ENCODE assay signal across 18 mouse cellular contexts in the genomic region with DNA sequence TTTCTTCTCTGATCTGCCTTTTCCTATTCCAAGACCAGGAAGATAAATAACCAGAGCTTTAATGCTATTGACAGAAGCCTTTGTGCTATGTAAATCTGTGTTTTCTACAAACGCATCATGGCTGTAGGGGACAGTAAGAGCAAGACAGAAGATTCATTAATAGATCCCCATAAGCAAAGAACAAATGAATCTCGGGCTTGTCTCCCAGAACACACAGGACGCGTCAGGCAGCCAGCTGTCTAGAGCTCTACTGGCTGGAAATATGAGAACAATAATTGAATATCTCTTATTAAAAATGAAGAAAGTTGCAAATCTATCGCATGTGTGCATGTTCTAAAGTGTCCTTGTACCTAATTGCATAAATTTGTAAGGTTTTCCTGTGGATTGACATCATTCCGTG.
DNase-seq lines count a peak whose midpoint lies in the region; ATAC-seq lines count a peak whose summit lies in the region.
"Had no signal": no experiment of that assay in that cellular context is flagged by ENCODE, and none has a peak within 500 bp of the region (broad histone marks: within the 10 kb centered on the region; RNA-seq: fewer than 3 reads in every experiment).

No protein-coding gene starts in this region.

- H3K9ac ChIP-seq in forebrain, embryonic 13.5 days, result no peak overlapping the region
- H3K9ac ChIP-seq in hindbrain, embryonic 16.5 days (ENCODE audit: low read depth, low read length), result no peak overlapping the region; the same call in 1 of the 2 replicates
- H3K9ac ChIP-seq in hindbrain, embryonic 11.5 days (ENCODE audit: low read depth, low read length), result no peak overlapping the region
- H3K9ac ChIP-seq in midbrain, embryonic 11.5 days (ENCODE audit: low read length), result no peak overlapping the region
- no peak overlapping the region for H3K9ac ChIP-seq in midbrain, embryonic 13.5 days (replicated peaks)
- H3K9ac ChIP-seq: embryonic facial prominence, embryonic 13.5 days; intestine, embryonic 15.5 days; limb, embryonic 13.5 days; liver, embryonic 13.5 days had no signal

- no peaks in the 10 kb centered on the region for H3K27me3 ChIP-seq in forebrain, embryonic 13.5 days
- H3K27me3 ChIP-seq in forebrain, embryonic 10.5 days (ENCODE audit: poor library complexity, severe bottlenecking), result no peaks in the 10 kb centered on the region
- H3K27me3 ChIP-seq in hindbrain, embryonic 16.5 days (replicated peaks; ENCODE audit: control insufficient read depth, insufficient read depth, low read length), result no peaks in the 10 kb centered on the region
- H3K27me3 ChIP-seq in hindbrain, embryonic 11.5 days (ENCODE audit: control insufficient read depth, insufficient read depth, low read length), result no peaks in the 10 kb centered on the region
- no peaks in the 10 kb centered on the region for H3K27me3 ChIP-seq in midbrain, embryonic 11.5 days (ENCODE audit: control insufficient read depth, insufficient read depth, low read length)
- H3K27me3 ChIP-seq in midbrain, embryonic 13.5 days, result no peaks in the 10 kb centered on the region
- H3K27me3 ChIP-seq: embryonic facial prominence, embryonic 13.5 days; intestine, embryonic 15.5 days; limb, embryonic 13.5 days; liver, embryonic 13.5 days had no signal

- H3K36me3 ChIP-seq in forebrain, embryonic 13.5 days (ENCODE audit: poor library complexity, severe bottlenecking), result no peaks in the 10 kb centered on the region
- H3K36me3 ChIP-seq in forebrain, embryonic 10.5 days (replicated peaks), result no peaks in the 10 kb centered on the region
- no peaks in the 10 kb centered on the region for H3K36me3 ChIP-seq in hindbrain, embryonic 16.5 days (ENCODE audit: control insufficient read depth, insufficient read depth, low read length)
- no peaks in the 10 kb centered on the region for H3K36me3 ChIP-seq in hindbrain, embryonic 11.5 days (ENCODE audit: control insufficient read depth, insufficient read depth, low read length)
- H3K36me3 ChIP-seq in midbrain, embryonic 11.5 days (ENCODE audit: control insufficient read depth, insufficient read depth, low read length), result no peaks in the 10 kb centered on the region
- H3K36me3 ChIP-seq in midbrain, embryonic 13.5 days, result no peaks in the 10 kb centered on the region
- H3K36me3 ChIP-seq: embryonic facial prominence, embryonic 13.5 days; heart, embryonic 10.5 days; intestine, embryonic 15.5 days; limb, embryonic 13.5 days; liver, embryonic 13.5 days had no signal

- H3K4me3 ChIP-seq in forebrain, embryonic 13.5 days, result no peak overlapping the region
- H3K4me3 ChIP-seq in forebrain, embryonic 10.5 days, result no peak overlapping the region
- H3K4me3 ChIP-seq in hindbrain, embryonic 16.5 days (ENCODE audit: low read length), result no peak overlapping the region
- H3K4me3 ChIP-seq in hindbrain, embryonic 11.5 days (ENCODE audit: low read depth, low read length), result no peak overlapping the region
- no peak overlapping the region for H3K4me3 ChIP-seq in midbrain, embryonic 11.5 days (ENCODE audit: low read depth, low read length)
- no peak overlapping the region for H3K4me3 ChIP-seq in midbrain, embryonic 13.5 days (replicated peaks)
- H3K4me3 ChIP-seq: embryonic facial prominence, embryonic 13.5 days; erythroblast, embryonic 14.5 days; heart, embryonic 10.5 days; intestine, embryonic 15.5 days; limb, embryonic 13.5 days; liver, embryonic 13.5 days had no signal

- no peak for DNase-seq in forebrain, embryonic 10.5 days (ENCODE audit: extremely low spot score, low spot score)
- no peak for DNase-seq in hindbrain, embryonic 11.5 days (ENCODE audit: low spot score)
- DNase-seq in midbrain, embryonic 11.5 days (ENCODE audit: low spot score, missing footprints), result peak; percentile 17
- DNase-seq in retina, embryonic 14.5 days (ENCODE audit: low spot score), result peak; percentile 6
- DNase-seq: liver, embryonic 13.5 days; lung, adult 2 months; thymus, adult 2 months had no signal

- H3K4me2 ChIP-seq in forebrain, embryonic 13.5 days, result no peak overlapping the region
- no peak overlapping the region for H3K4me2 ChIP-seq in hindbrain, embryonic 16.5 days (ENCODE audit: low read length)
- no peak overlapping the region for H3K4me2 ChIP-seq in hindbrain, embryonic 11.5 days (replicated peaks; ENCODE audit: low read depth, low read length)
- no peak overlapping the region for H3K4me2 ChIP-seq in midbrain, embryonic 11.5 days
- H3K4me2 ChIP-seq in midbrain, embryonic 13.5 days (replicated peaks), result no peak overlapping the region
- H3K4me2 ChIP-seq: embryonic facial prominence, embryonic 13.5 days; intestine, embryonic 15.5 days; limb, embryonic 13.5 days; liver, embryonic 13.5 days had no signal

- H3K9me3 ChIP-seq in forebrain, embryonic 13.5 days (replicated peaks), result no peaks in the 10 kb centered on the region
- no peaks in the 10 kb centered on the region for H3K9me3 ChIP-seq in forebrain, embryonic 10.5 days
- H3K9me3 ChIP-seq in hindbrain, embryonic 16.5 days (ENCODE audit: control insufficient read depth, low read length), result no peaks in the 10 kb centered on the region
- no peaks in the 10 kb centered on the region for H3K9me3 ChIP-seq in hindbrain, embryonic 11.5 days (ENCODE audit: control insufficient read depth, low read length)
- H3K9me3 ChIP-seq in midbrain, embryonic 11.5 days (ENCODE audit: control insufficient read depth, low read length), result no peaks in the 10 kb centered on the region
- H3K9me3 ChIP-seq in midbrain, embryonic 13.5 days, result no peaks in the 10 kb centered on the region
- H3K9me3 ChIP-seq: embryonic facial prominence, embryonic 13.5 days; heart, embryonic 10.5 days; intestine, embryonic 15.5 days; limb, embryonic 13.5 days; liver, embryonic 13.5 days had no signal

- 0 out of 2 replicates have a peak, but pooled peaks cover 3% of the 10 kb centered on the region for H3K4me1 ChIP-seq in forebrain, embryonic 13.5 days
- no peaks in the 10 kb centered on the region for H3K4me1 ChIP-seq in forebrain, embryonic 10.5 days
- H3K4me1 ChIP-seq in hindbrain, embryonic 16.5 days (ENCODE audit: control insufficient read depth, insufficient read depth, low read depth, low read length), result no peaks in the 10 kb centered on the region; the same call in 1 of the 2 replicates
- H3K4me1 ChIP-seq in hindbrain, embryonic 11.5 days (replicated peaks; ENCODE audit: control insufficient read depth, insufficient read depth, low read length), result no peaks in the 10 kb centered on the region
- H3K4me1 ChIP-seq in midbrain, embryonic 11.5 days (ENCODE audit: control insufficient read depth, insufficient read depth, low read length), result no peaks in the 10 kb centered on the region
- H3K4me1 ChIP-seq in midbrain, embryonic 13.5 days (replicated peaks), result peaks cover 8% of the 10 kb centered on the region; the same call in 1 of the 2 replicates
- H3K4me1 ChIP-seq: embryonic facial prominence, embryonic 13.5 days; heart, embryonic 10.5 days; intestine, embryonic 15.5 days; limb, embryonic 13.5 days; liver, embryonic 13.5 days had no signal

- no peak overlapping the region for H3K27ac ChIP-seq in forebrain, embryonic 13.5 days
- no peak overlapping the region for H3K27ac ChIP-seq in forebrain, embryonic 10.5 days
- no peak overlapping the region for H3K27ac ChIP-seq in hindbrain, embryonic 16.5 days (ENCODE audit: low read depth, low read length)
- no peak overlapping the region for H3K27ac ChIP-seq in hindbrain, embryonic 11.5 days (ENCODE audit: low read depth, low read length)
- no peak overlapping the region for H3K27ac ChIP-seq in midbrain, embryonic 11.5 days (ENCODE audit: low read depth, low read length)
- H3K27ac ChIP-seq in midbrain, embryonic 13.5 days, result no peak overlapping the region; the same call in 1 of the 2 replicates
- H3K27ac ChIP-seq: embryonic facial prominence, embryonic 13.5 days; heart, embryonic 10.5 days; intestine, embryonic 15.5 days; limb, embryonic 13.5 days; liver, embryonic 13.5 days; stomach, postnatal 0 days had no signal

- 0 out of 2 replicates have a peak, but pooled peaks have one; percentile 21 for ATAC-seq in forebrain, embryonic 13.5 days
- 0 out of 2 replicates have a peak, but pooled peaks have one; percentile 52 for ATAC-seq in hindbrain, embryonic 16.5 days
- ATAC-seq in hindbrain, embryonic 11.5 days (ENCODE audit: low FRiP score), result no peak
- no peak for ATAC-seq in midbrain, embryonic 11.5 days (ENCODE audit: low FRiP score)
- ATAC-seq in midbrain, embryonic 13.5 days, result no peak
- no peak for ATAC-seq in erythroid progenitor cell, adult 5-6 weeks (replicated peaks; ENCODE audit: low FRiP score, poor library complexity, severe bottlenecking)
- ATAC-seq: CD4-positive, CD25-positive, alpha-beta regulatory T cell, adult 4 months; intestine, embryonic 15.5 days had no signal

- WGBS in forebrain, embryonic 13.5 days, result 85% methylated on average over 6 of the region's 6 CpGs
- 91% methylated on average over 6 of the region's 6 CpGs for WGBS in forebrain, embryonic 10.5 days
- 56% methylated on average over 6 of the region's 6 CpGs for WGBS in hindbrain, embryonic 16.5 days
- WGBS in hindbrain, embryonic 11.5 days, result 76% methylated on average over 6 of the region's 6 CpGs
- 84% methylated on average over 6 of the region's 6 CpGs for WGBS in midbrain, embryonic 11.5 days
- 67% methylated on average over 6 of the region's 6 CpGs for WGBS in midbrain, embryonic 13.5 days

Comparison
In these comparisons a context has a peak if more than half of its experiments do, and no peak if none do; other contexts are left out.
1. ATAC-seq: peak in forebrain, embryonic 13.5 days (single experiment) and hindbrain, embryonic 16.5 days (single experiment); none in hindbrain, embryonic 11.5 days (single experiment), midbrain, embryonic 11.5 days (single experiment), midbrain, embryonic 13.5 days (single experiment) and erythroid progenitor cell, adult 5-6 weeks (single experiment).
2. DNase-seq: peak in midbrain, embryonic 11.5 days (single experiment) and retina, embryonic 14.5 days (single experiment); none in forebrain, embryonic 10.5 days (single experiment) and hindbrain, embryonic 11.5 days (single experiment).